Mouse (Mus musculus) layer of hippocampus, adult 6 months (tissue): ENCODE data around the gene Serpina3b. TPM values are rescaled to one million over a fixed set of nuclear protein-coding genes. Genes with fewer than 3 reads are reported as not detected.

Experiments used
- long read RNA-seq, 2 experiments: library from polyadenylated mRNA; unstranded; transcript quantifications; one replicate each; pipeline ENCODE4 v2.0.0; 2019 to 2020
- polyA plus RNA-seq: library from polyadenylated mRNA; unstranded; fragments of <200 nt; fragmentation: Nextera tagmentation; gene quantifications from 2 replicates; pipeline ENCODE4 v1.2.3, GENCODE M21; 2021

The Serpina3b gene
- polyA plus RNA-seq = not detected in 2 replicates
- long read RNA-seq, experiment 1 = 0 reads
- long read RNA-seq, experiment 2 = 0 reads

DNA sequence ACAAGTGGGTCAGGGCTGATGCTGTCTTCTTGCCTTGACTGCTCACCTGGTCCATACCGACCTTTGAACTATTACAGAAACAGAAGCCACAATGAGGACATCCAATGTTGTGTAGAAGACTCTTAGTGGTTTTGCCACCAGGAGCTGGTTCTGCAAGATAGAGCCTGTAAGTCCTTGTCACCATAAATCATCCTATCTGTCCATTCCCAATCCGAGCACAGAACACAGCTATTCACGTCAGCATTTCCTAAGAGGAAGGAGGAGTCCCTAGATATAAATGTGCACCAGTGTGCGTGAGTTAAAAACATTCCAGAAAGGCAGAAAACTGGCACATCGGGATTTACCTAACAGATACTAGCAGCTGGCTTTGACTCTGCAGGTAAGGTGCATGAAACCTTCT is at the start of gene Serpina3b:
Serpina3b (plus strand) TSS at position 301 of the 400 bp plus-strand sequence.

DNA sequence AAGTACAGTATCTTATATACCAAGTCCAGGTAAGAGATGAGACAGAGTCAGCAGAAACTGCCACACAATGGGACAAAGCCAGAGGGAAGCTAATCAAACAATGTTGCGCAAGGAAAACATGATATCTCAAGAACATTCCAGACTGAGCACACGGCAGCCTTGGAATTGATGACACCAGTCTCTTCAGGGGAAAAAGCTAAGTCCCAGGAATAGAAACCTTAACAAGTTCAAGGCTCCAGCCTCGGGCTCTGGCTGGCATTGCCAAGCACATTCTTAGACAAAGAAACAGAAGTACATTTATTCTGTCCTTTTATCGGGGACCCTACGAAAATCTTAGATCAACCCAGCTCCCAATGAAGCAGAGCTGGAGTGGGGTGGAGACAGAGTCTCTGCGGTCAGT is 27.0 kb upstream of the Serpina3b start, which contains the start of gene Serpina5:
Serpina5 (plus strand) TSS at position 346 of the 400 bp plus-strand sequence.

DNA sequence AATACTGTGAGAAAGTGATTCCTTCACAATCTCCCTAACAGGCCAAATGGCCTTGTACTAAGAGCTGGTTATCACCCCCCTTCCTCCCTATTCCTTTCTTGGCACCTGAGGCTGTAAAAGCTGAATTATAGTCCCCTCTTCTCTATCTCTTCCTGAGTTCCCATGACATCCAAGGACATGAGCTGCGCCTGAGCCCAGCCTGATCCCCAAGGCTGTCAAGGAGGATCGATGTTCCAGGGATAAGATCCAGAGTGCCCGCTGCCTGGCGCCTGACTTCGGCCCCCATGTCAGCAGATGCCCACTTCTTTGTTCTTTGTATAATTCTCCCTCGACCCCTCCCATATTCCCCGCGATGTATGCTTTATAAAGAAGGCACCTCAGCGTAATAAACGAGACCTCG is 15.5 kb upstream of the Serpina3b start, which contains the start of gene Serpina3a:
Serpina3a (plus strand) TSS at position 392 of the 400 bp plus-strand sequence.

DNA sequence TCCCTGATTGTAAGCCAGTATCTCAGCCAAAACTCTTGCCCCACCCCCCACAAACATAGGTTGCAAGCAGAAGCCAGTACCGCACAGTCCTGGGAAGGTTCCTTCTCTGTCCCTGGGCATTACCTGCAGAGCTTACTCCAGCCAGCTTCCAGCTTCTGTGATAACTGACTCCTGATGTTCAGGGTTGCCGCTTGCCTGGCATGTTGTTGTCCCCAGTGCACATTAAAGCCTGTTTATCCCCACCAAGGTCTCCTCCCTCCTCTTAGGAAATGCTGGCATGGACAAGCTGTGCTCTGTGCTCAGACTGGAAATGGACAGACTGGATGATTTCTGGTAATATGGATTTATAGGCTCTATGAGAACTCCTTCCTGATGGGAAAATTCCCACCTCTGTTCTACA is 25.9 kb downstream of the Serpina3b start, which contains the start of gene Serpina3c:
Serpina3c (minus strand) TSS at position 215 of the 400 bp plus-strand sequence.

Other genes with a start within 250 kb of the Serpina3b start
- not detected in 2 replicates for gene Serpina1c, start 223.1 kb upstream of the Serpina3b start, polyA plus RNA-seq
- not detected in 2 replicates for gene Serpina1e, start 169.0 kb upstream of the Serpina3b start, polyA plus RNA-seq
- not detected in 2 replicates for gene Serpina11, start 138.0 kb upstream of the Serpina3b start, polyA plus RNA-seq
- 0.04 and 0.73 TPM in 2 replicates for gene Serpina9, start 114.2 kb upstream of the Serpina3b start, polyA plus RNA-seq
- gene Serpina12, start 83.6 kb upstream of the Serpina3b start, polyA plus RNA-seq = 0.05 and 0.06 TPM in 2 replicates
- gene Serpina5, start 26.9 kb upstream of the Serpina3b start, polyA plus RNA-seq = not detected in 2 replicates
- not detected in 2 replicates for gene Serpina3a, start 15.3 kb upstream of the Serpina3b start, polyA plus RNA-seq
- gene Serpina3c, start 25.9 kb downstream of the Serpina3b start, polyA plus RNA-seq = 0.16 and 0.20 TPM in 2 replicates
- not detected in 2 replicates for gene Serpina3f, start 86.5 kb downstream of the Serpina3b start, polyA plus RNA-seq
- 1.2 and 1.6 TPM in 2 replicates for gene Serpina3g, start 108.2 kb downstream of the Serpina3b start, polyA plus RNA-seq
- gene Serpina3i, start 135.1 kb downstream of the Serpina3b start, polyA plus RNA-seq = 0.06 TPM in 1 of 2 replicates, not detected in the other
- gene Serpina3j, start 186.6 kb downstream of the Serpina3b start, polyA plus RNA-seq = not detected in 2 replicates
- not detected in 2 replicates for gene Serpina3k, start 210.5 kb downstream of the Serpina3b start, polyA plus RNA-seq
- 0.14 TPM in 1 of 2 replicates, not detected in the other for gene Serpina3m, start 210.5 kb downstream of the Serpina3b start, polyA plus RNA-seq